Mouse (Mus musculus): ENCODE results near the gene Htra1. TPM values are rescaled to one million over a fixed set of nuclear protein-coding genes. Genes with fewer than 3 reads are reported as not detected.

The Htra1 gene
- polyA plus RNA-seq, 1 experiment from 2014 or later, result 3.3 TPM

DNA sequence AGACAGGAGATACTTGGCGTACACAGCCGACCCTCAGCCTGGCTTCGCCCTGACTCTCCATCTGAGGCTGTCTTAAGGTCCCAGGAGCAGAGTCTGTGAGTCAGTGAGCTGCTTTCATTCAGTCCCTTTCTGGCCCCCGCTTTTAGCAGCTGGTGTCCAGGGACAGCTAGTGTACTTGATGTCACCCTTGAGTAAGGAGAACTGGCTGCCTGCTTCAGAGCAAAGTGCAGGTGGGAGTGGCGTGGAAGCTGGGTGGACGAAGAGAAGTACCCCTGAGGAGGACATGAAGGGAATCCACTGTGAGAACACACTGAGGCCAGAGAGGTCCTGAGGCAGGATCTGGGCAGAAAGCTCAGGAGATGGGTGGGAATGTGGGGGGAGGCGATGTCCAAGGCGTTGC, 3.0 kb downstream of the Htra1 start:
- WGBS, result 87% methylated on average over 8 of the region's 8 CpGs
- H3K9me3 ChIP-seq (ENCODE audit: control insufficient read depth, low read length), result no peaks in the 10 kb centered on the region
- DNase-seq (ENCODE audit: low spot score) (no peak), ATAC-seq (replicated peaks; ENCODE audit: low FRiP score) (no peak)
- H3K36me3 ChIP-seq (ENCODE audit: control insufficient read depth, insufficient read depth, low read length), result no peaks in the 10 kb centered on the region
- no peak overlapping the region for H3K4me2 ChIP-seq
- H3K27me3 ChIP-seq (replicated peaks; ENCODE audit: control insufficient read depth, insufficient read depth, low read length), result peaks cover 56% of the 10 kb centered on the region
- no peaks in the 10 kb centered on the region; the same call in 1 of the 2 replicates for H3K4me1 ChIP-seq (replicated peaks; ENCODE audit: control insufficient read depth, insufficient read depth, low read length)
- no peak overlapping the region for H3K4me3 ChIP-seq (ENCODE audit: low read depth, low read length)
- H3K9ac ChIP-seq (ENCODE audit: low read depth, low read length), result no peak overlapping the region
- no peak overlapping the region for H3K27ac ChIP-seq (ENCODE audit: low read depth, low read length)

DNA sequence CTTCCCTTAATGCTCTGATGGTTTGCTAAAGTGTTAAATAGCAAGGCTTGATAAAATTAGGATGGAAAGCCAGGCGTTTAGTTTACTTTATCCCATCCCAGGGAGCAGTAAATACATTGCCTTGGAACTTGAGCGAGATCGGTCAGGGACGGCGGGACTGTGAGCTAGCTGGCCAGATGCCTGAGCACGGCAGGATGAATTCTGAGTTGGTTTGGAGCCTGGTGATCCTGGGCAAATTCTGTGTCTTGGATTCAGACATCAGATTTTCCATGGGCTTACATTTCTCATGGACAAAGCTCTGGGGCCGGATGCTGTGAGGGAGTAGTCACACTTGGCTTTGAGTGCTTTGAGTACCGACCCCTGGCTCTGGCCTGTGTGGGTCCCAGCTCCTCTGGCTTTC, 4.8 kb downstream of the Htra1 start:
- 80% methylated on average over 8 of the region's 8 CpGs for WGBS
- no peak overlapping the region for H3K9ac ChIP-seq (ENCODE audit: low read depth, low read length)
- DNase-seq (ENCODE audit: low spot score), result no peak

DNA sequence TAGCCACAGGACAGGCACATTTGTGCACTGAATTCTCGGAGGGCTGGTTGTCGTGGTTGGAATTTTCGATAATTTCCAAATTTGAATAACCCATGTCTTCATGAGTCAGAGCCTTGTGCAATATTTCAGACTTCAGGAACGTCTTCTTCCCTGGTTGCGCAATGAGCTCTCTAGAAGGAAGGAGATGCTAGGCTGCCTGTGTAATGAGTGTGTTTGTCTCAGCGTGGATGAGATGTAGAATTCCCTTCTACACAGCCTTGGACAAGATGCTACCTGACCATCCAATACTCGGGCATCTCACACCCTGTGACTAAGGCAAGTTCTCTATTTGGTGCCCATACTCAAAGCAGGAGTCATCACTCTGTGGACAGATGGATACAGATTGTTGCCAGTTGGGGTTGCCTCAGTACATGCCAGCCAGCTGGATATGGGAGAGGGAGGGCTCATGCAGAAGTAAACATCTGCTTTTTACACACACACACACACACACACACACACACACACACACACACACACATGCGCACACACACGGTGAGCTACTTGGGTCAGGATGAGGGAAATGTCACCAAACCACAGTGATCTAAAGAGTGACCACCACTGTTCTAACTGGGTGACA, 7.5 kb downstream of the Htra1 start:
- Histone ChIP-seq H3K9me3 (ENCODE audit: control insufficient read depth, low read length) (no peaks in the 10 kb centered on the region), H3K27me3 (replicated peaks; ENCODE audit: control insufficient read depth, insufficient read depth, low read length) (peaks cover 11% of the 10 kb centered on the region), H3K4me2 (no peak overlapping the region), H3K9ac (ENCODE audit: low read depth, low read length) (no peak overlapping the region), H3K4me3 (ENCODE audit: low read depth, low read length) (no peak overlapping the region), H3K36me3 (ENCODE audit: control insufficient read depth, insufficient read depth, low read length) (no peaks in the 10 kb centered on the region), H3K27ac (ENCODE audit: low read depth, low read length) (no peak overlapping the region), H3K4me1 (replicated peaks; ENCODE audit: control insufficient read depth, insufficient read depth, low read length) (no peaks in the 10 kb centered on the region)
- WGBS, result 75% methylated on average over 9 of the region's 9 CpGs
- DNase-seq (ENCODE audit: low spot score) (no peak), ATAC-seq (replicated peaks; ENCODE audit: low FRiP score) (no peak)

More for the DNA sequence above, 4.8 kb downstream of the Htra1 start:
- H3K4me3 ChIP-seq (ENCODE audit: low read depth, low read length), result no peak overlapping the region
- H3K27me3 ChIP-seq (replicated peaks; ENCODE audit: control insufficient read depth, insufficient read depth, low read length), result peaks cover 38% of the 10 kb centered on the region
- H3K4me1 ChIP-seq (replicated peaks; ENCODE audit: control insufficient read depth, insufficient read depth, low read length), result no peaks in the 10 kb centered on the region; the same call in 1 of the 2 replicates
- no peak for ATAC-seq (replicated peaks; ENCODE audit: low FRiP score)
- H3K36me3 ChIP-seq (ENCODE audit: control insufficient read depth, insufficient read depth, low read length), result no peaks in the 10 kb centered on the region
- no peaks in the 10 kb centered on the region for H3K9me3 ChIP-seq (ENCODE audit: control insufficient read depth, low read length)
- H3K27ac ChIP-seq (ENCODE audit: low read depth, low read length), result no peak overlapping the region
- H3K4me2 ChIP-seq, result no peak overlapping the region

DNA sequence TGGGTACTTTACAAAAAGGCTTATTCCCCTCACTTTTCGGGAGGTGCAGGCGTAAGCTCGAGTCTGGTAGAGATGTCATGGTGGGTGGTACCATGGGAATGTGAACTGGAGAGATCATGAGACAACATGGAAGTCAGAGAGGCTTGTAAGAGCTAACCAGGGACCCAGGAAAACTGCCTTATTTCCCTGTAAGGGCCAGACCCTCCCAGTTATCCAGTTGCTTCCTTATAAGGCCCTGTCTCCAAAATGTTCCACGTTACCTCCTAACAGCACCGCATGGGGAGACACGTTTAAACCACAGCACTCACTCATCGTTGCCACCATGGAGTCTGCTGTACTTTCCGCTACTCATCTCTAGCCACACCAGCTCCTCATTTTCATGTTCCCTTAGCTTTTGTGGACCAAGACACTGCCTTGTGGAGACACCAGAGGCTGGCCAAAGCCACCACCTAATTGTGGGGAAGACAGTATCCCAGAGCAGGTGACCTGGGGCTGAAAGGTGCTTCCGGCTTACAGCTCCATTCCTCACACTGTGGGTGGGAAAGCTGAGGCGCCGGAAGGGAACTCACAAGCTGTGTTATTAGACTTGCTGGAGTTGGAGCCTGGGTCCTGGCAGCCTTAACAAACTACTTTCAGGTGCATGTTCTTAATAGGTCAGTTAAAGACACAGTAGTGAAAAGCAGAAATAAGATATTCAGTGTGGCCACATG, 9.0 kb downstream of the Htra1 start:
- DNase-seq (ENCODE audit: low spot score) (no peak), ATAC-seq (replicated peaks; ENCODE audit: low FRiP score) (no peak)
- Histone ChIP-seq H3K27me3 (replicated peaks; ENCODE audit: control insufficient read depth, insufficient read depth, low read length) (peaks cover 3% of the 10 kb centered on the region; the same call in 1 of the 2 replicates), H3K27ac (ENCODE audit: low read depth, low read length) (no peak overlapping the region), H3K9ac (ENCODE audit: low read depth, low read length) (no peak overlapping the region), H3K9me3 (ENCODE audit: control insufficient read depth, low read length) (no peaks in the 10 kb centered on the region), H3K36me3 (ENCODE audit: control insufficient read depth, insufficient read depth, low read length) (no peaks in the 10 kb centered on the region), H3K4me2 (no peak overlapping the region), H3K4me1 (replicated peaks; ENCODE audit: control insufficient read depth, insufficient read depth, low read length) (peaks cover 7% of the 10 kb centered on the region), H3K4me3 (ENCODE audit: low read depth, low read length) (no peak overlapping the region)
- WGBS, result 83% methylated on average over 11 of the region's 11 CpGs

DNA sequence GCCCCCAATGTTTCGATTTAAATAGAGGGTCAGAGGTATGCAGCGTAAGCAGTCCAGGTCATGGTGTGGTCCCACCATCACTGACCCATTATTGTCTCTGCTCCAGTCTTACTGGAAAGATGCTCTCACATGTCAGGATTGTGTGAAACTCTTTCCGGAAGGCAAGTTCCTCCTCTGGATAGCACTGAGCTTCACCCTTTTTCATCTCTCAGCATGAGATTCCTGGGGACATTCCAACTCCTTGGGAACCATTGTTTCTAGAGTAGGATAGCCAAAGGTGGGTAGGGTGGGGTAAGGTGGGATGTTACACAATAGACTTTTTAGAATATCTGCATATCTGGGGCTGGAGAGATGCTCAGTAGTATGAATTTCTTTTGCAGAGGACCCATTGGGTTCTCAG, 9.8 kb downstream of the Htra1 start:
- H3K27ac ChIP-seq (ENCODE audit: low read depth, low read length), result no peak overlapping the region
- H3K9ac ChIP-seq (ENCODE audit: low read depth, low read length), result no peak overlapping the region
- H3K9me3 ChIP-seq (ENCODE audit: control insufficient read depth, low read length), result no peaks in the 10 kb centered on the region
- H3K4me1 ChIP-seq (replicated peaks; ENCODE audit: control insufficient read depth, insufficient read depth, low read length), result peaks cover 7% of the 10 kb centered on the region
- WGBS, result 90% methylated on average over 3 of the region's 3 CpGs
- H3K4me3 ChIP-seq (ENCODE audit: low read depth, low read length), result no peak overlapping the region
- no peak overlapping the region for H3K4me2 ChIP-seq
- H3K27me3 ChIP-seq (replicated peaks; ENCODE audit: control insufficient read depth, insufficient read depth, low read length), result peaks cover 3% of the 10 kb centered on the region; the same call in 1 of the 2 replicates
- DNase-seq (ENCODE audit: low spot score) (no peak), ATAC-seq (replicated peaks; ENCODE audit: low FRiP score) (no peak)
- no peaks in the 10 kb centered on the region for H3K36me3 ChIP-seq (ENCODE audit: control insufficient read depth, insufficient read depth, low read length)

DNA sequence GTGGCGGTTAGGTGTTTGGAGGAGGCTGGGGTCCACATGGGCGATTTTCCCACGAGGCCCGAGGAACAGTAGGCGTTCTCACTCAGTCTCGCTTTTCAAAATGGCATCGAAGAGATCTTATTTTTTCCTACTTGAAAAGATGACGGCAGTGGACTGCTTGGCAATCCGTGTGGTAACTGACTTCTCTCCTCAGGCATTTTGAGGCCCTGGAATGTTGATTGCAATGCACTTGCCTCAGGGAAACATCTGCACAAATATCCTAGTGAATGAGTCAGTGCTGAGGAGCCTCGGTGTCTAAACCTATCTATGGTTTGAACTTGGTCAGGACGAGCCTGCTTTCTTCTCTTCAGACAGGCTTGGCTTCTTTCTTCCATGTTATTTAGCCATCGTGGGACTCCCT, 10.4 kb downstream of the Htra1 start:
- WGBS, result 87% methylated on average over 12 of the region's 12 CpGs
- Histone ChIP-seq H3K4me2 (no peak overlapping the region), H3K4me1 (replicated peaks; ENCODE audit: control insufficient read depth, insufficient read depth, low read length) (peaks cover 7% of the 10 kb centered on the region), H3K9ac (ENCODE audit: low read depth, low read length) (no peak overlapping the region), H3K9me3 (ENCODE audit: control insufficient read depth, low read length) (no peaks in the 10 kb centered on the region), H3K27me3 (replicated peaks; ENCODE audit: control insufficient read depth, insufficient read depth, low read length) (no peaks in the 10 kb centered on the region; the same call in 1 of the 2 replicates), H3K4me3 (ENCODE audit: low read depth, low read length) (no peak overlapping the region), H3K27ac (ENCODE audit: low read depth, low read length) (no peak overlapping the region), H3K36me3 (ENCODE audit: control insufficient read depth, insufficient read depth, low read length) (no peaks in the 10 kb centered on the region)
- ATAC-seq (replicated peaks; ENCODE audit: low FRiP score) (no peak), DNase-seq (ENCODE audit: low spot score) (no peak)

DNA sequence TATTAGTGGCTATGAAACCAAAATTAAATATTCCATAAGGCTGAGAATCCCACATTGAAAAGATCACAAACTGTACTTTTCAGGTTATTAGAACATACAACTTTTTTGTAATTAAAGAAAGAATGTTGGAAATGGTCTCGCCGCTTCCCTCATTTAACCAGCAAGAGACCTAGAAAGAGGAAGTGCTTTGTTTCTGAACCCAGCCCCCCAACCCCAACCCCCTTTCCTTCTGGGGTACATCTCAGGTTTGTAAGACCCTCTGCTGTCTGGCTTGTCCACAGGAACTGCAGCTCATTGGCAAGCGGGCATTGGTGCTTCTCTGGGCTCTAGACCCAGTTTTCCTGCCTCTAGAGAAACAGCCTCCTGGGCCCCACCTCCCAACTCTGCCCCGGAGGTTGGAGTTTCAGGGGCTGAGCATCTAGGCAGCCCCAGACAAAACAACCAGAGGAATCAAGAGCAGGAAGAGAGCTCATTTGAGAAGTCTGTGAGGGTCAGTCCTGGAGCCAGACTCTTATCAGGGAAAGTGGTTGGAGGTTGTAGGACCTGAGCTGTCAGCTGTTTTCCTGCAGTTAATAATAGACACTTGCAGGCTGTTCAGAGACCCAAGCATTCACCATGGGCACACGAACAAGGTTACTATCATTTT, 12.8 kb downstream of the Htra1 start:
- DNase-seq (ENCODE audit: low spot score) (no peak), ATAC-seq (replicated peaks; ENCODE audit: low FRiP score) (peak; percentile 51)
- 26% methylated on average over 5 of the region's 5 CpGs for whole genome bisulfite sequencing
- no peaks in the 10 kb centered on the region for H3K9me3 ChIP-seq (ENCODE audit: control insufficient read depth, low read length)
- no peak overlapping the region for H3K27ac ChIP-seq (ENCODE audit: low read depth, low read length)
- H3K27me3 ChIP-seq (replicated peaks; ENCODE audit: control insufficient read depth, insufficient read depth, low read length), result no peaks in the 10 kb centered on the region; the same call in 1 of the 2 replicates
- no peak overlapping the region for H3K4me3 ChIP-seq (ENCODE audit: low read depth, low read length)
- no peaks in the 10 kb centered on the region for H3K36me3 ChIP-seq (ENCODE audit: control insufficient read depth, insufficient read depth, low read length)
- peaks cover 7% of the 10 kb centered on the region for H3K4me1 ChIP-seq (replicated peaks; ENCODE audit: control insufficient read depth, insufficient read depth, low read length)
- no peak overlapping the region for H3K4me2 ChIP-seq
- no peak overlapping the region for H3K9ac ChIP-seq (ENCODE audit: low read depth, low read length)

DNA sequence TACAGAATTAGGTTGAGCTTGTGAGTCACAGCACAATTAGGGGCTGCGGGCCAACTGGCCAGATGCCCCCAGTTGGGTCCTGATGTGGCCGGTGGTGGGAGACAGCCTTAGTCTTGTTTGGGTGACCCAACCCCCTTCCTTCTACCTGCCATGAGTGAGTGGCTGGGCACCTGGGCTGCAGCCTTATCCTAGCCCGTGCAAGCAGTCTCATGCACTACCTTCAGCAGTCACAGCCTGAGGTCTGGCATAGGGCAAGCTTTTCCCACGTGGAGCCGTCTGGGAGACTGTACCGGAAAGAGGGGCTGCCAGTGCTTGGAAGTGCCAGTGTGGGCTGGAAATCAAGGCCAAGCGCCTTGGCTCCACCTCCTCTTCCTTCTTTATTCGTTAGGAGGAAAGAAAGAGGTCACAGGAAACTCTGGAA, 13.4 kb downstream of the Htra1 start:
- peaks cover 7% of the 10 kb centered on the region for H3K4me1 ChIP-seq (replicated peaks; ENCODE audit: control insufficient read depth, insufficient read depth, low read length)
- no peak for DNase-seq (ENCODE audit: low spot score)
- no peak overlapping the region for H3K27ac ChIP-seq (ENCODE audit: low read depth, low read length)
- no peak overlapping the region for H3K4me2 ChIP-seq
- H3K36me3 ChIP-seq (ENCODE audit: control insufficient read depth, insufficient read depth, low read length), result no peaks in the 10 kb centered on the region
- H3K9ac ChIP-seq (ENCODE audit: low read depth, low read length), result no peak overlapping the region
- ATAC-seq (replicated peaks; ENCODE audit: low FRiP score), result no peak
- no peaks in the 10 kb centered on the region for H3K9me3 ChIP-seq (ENCODE audit: control insufficient read depth, low read length)
- no peaks in the 10 kb centered on the region; the same call in 1 of the 2 replicates for H3K27me3 ChIP-seq (replicated peaks; ENCODE audit: control insufficient read depth, insufficient read depth, low read length)
- WGBS, result 26% methylated on average over 8 of the region's 8 CpGs
- H3K4me3 ChIP-seq (ENCODE audit: low read depth, low read length), result no peak overlapping the region

Measured in liver, embryonic 11.5 days (tissue).